Mouse (Mus musculus): ENCODE measurements around the gene Synj2. TPM values are rescaled to one million over a fixed set of nuclear protein-coding genes. Genes with fewer than 3 reads are reported as not detected.
A peak's percentile ranks its signal among the peaks of the same experiment; 100 is the strongest.

Synj2 gene
- total RNA-seq, 1 experiment from 2014 or later: 10.3 TPM

- ATAC-seq (replicated peaks; ENCODE audit: low read depth, poor library complexity, severe bottlenecking): no peak
These were observed 55.5 kb downstream of the Synj2 start for GRCm38 (mm10) chr17:5996589-5996988.

GRCm38 (mm10) chr17:5997380-5998234 is 56.5 kb downstream of the Synj2 start:
- no peak for ATAC-seq (replicated peaks; ENCODE audit: low read depth, poor library complexity, severe bottlenecking)

GRCm38 (mm10) chr17:5998235-5998500 is 57.1 kb downstream of the Synj2 start:
- ATAC-seq (replicated peaks; ENCODE audit: low read depth, poor library complexity, severe bottlenecking): no peak

GRCm38 (mm10) chr17:5999039-5999543 is 58.0 kb downstream of the Synj2 start:
- ATAC-seq (replicated peaks; ENCODE audit: low read depth, poor library complexity, severe bottlenecking): no peak

- ATAC-seq (replicated peaks; ENCODE audit: low read depth, poor library complexity, severe bottlenecking): peak; percentile 15; the same call in 1 of the 2 replicates
These were observed 59.8 kb downstream of the Synj2 start for GRCm38 (mm10) chr17:6000864-6001319.

GRCm38 (mm10) chr17:6001389-6001788 is 60.3 kb downstream of the Synj2 start:
- ATAC-seq (replicated peaks; ENCODE audit: low read depth, poor library complexity, severe bottlenecking): peak; percentile 53

GRCm38 (mm10) chr17:6001836-6002235 is 60.8 kb downstream of the Synj2 start:
- ATAC-seq (replicated peaks; ENCODE audit: low read depth, poor library complexity, severe bottlenecking): no peak

GRCm38 (mm10) chr17:6002563-6002962 is 61.5 kb downstream of the Synj2 start:
- no peak for ATAC-seq (replicated peaks; ENCODE audit: low read depth, poor library complexity, severe bottlenecking)

- no peak for ATAC-seq (replicated peaks; ENCODE audit: low read depth, poor library complexity, severe bottlenecking)
These were observed 62.6 kb downstream of the Synj2 start for GRCm38 (mm10) chr17:6003661-6004060.

- ATAC-seq (replicated peaks; ENCODE audit: low read depth, poor library complexity, severe bottlenecking): no peak
These were observed 64.2 kb downstream of the Synj2 start for GRCm38 (mm10) chr17:6005246-6005637.

- peak; percentile 40 for ATAC-seq (replicated peaks; ENCODE audit: low read depth, poor library complexity, severe bottlenecking)
These were observed 64.8 kb downstream of the Synj2 start for GRCm38 (mm10) chr17:6005638-6006471.

GRCm38 (mm10) chr17:6007101-6007780 is 66.2 kb downstream of the Synj2 start:
- no peak for ATAC-seq (replicated peaks; ENCODE audit: low read depth, poor library complexity, severe bottlenecking)

- ATAC-seq (replicated peaks; ENCODE audit: low read depth, poor library complexity, severe bottlenecking): peak; percentile 71
These were observed 66.8 kb downstream of the Synj2 start for GRCm38 (mm10) chr17:6007902-6008301.

- peak; percentile 67 for ATAC-seq (replicated peaks; ENCODE audit: low read depth, poor library complexity, severe bottlenecking)
These were observed 67.5 kb downstream of the Synj2 start for GRCm38 (mm10) chr17:6008590-6008989.

GRCm38 (mm10) chr17:6009606-6010005 is 68.5 kb downstream of the Synj2 start:
- ATAC-seq (replicated peaks; ENCODE audit: low read depth, poor library complexity, severe bottlenecking): no peak

- ATAC-seq (replicated peaks; ENCODE audit: low read depth, poor library complexity, severe bottlenecking): no peak
These were observed 72.0 kb downstream of the Synj2 start for GRCm38 (mm10) chr17:6013079-6013478.

GRCm38 (mm10) chr17:6014985-6015384 is 73.9 kb downstream of the Synj2 start:
- ATAC-seq (replicated peaks; ENCODE audit: low read depth, poor library complexity, severe bottlenecking): no peak

- peak; percentile 84 for ATAC-seq (replicated peaks; ENCODE audit: low read depth, poor library complexity, severe bottlenecking)
These were observed 75.2 kb downstream of the Synj2 start for GRCm38 (mm10) chr17:6016213-6016780.

GRCm38 (mm10) chr17:6017268-6017667 is 76.2 kb downstream of the Synj2 start:
- ATAC-seq (replicated peaks; ENCODE audit: low read depth, poor library complexity, severe bottlenecking): peak; percentile 40; the same call in 1 of the 2 replicates

GRCm38 (mm10) chr17:6018348-6018747 is 77.3 kb downstream of the Synj2 start:
- ATAC-seq (replicated peaks; ENCODE audit: low read depth, poor library complexity, severe bottlenecking): no peak
